Mouse (Mus musculus): ENCODE data around the gene Zfp131. TPM values are rescaled to one million over a fixed set of nuclear protein-coding genes. Genes with fewer than 3 reads are reported as not detected.

Zfp131 gene
- total and polyA plus RNA-seq, 3 experiments = 31.3 to 61.4 (median 49.3) TPM

DNA sequence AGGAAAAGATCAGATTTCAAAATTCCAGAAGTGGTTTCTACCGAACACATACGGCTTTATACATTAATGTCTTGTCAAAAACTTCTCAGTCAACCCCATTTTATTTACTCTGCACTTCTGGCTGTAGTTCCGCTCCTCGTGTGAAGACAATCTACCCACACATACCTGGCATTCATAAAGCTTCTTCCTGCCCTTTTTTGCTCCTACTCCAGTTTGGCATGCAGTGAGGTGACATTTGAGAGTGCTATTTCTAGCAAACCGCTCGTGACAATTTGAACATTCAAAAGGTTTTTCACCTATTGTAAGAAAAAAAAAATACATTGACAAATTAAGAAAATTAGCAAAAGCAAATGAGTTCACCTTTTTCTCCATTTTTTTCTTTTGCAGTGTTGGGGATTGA lies 22.1 kb downstream of the Zfp131 start:
- no peak for TF ChIP-seq CHD2 (IDR thresholded peaks at IDR 0.05; ENCODE audit: low read length)
- TF ChIP-seq EP300 (IDR thresholded peaks at IDR 0.05; ENCODE audit: low read length) = no peak
- no peak for TF ChIP-seq ELF1 (IDR thresholded peaks at IDR 0.05; ENCODE audit: low read depth, low read length)
- no peak for TF ChIP-seq TCF12 (IDR thresholded peaks at IDR 0.05; ENCODE audit: low read depth, low read length)
- TF ChIP-seq RAD21 (IDR thresholded peaks at IDR 0.05; ENCODE audit: low read depth, low read length) = no peak
- no peak for TF ChIP-seq USF2 (conservative IDR thresholded peaks at IDR 0.05; ENCODE audit: low read depth, low read length)
- TF ChIP-seq PAX5 (IDR thresholded peaks at IDR 0.05; ENCODE audit: low read length) = no peak
- no peak for TF ChIP-seq MAX (IDR thresholded peaks at IDR 0.05; ENCODE audit: low read length)
- TF ChIP-seq ZMIZ1 (IDR thresholded peaks at IDR 0.05; ENCODE audit: low read depth, low read length) = no peak
- TF ChIP-seq UBTF (IDR thresholded peaks at IDR 0.05; ENCODE audit: low read depth, low read length) = no peak
- TF ChIP-seq IRF4 (IDR thresholded peaks at IDR 0.05; ENCODE audit: low read depth, low read length) = no peak
- no peak for TF ChIP-seq KAT2A (IDR thresholded peaks at IDR 0.05; ENCODE audit: insufficient replicate concordance, low read length)
- no peak for TF ChIP-seq MXI1 (IDR thresholded peaks at IDR 0.05; ENCODE audit: low read depth, low read length)
- no peak for TF ChIP-seq CTCF (conservative IDR thresholded peaks at IDR 0.05 in 1 of 2, IDR thresholded peaks at IDR 0.05 in 1 of 2; ENCODE audit: low read depth in 2 of 2, low read length in 2 of 2)
- dilution Hi-C loops (cut with MboI; ENCODE audit: extremely low pct_ligation_motif_present, extremely low pct_unique_long_range_greater_than_20kb, low sequenced_read_pairs) (no loop called here), in situ Hi-C loops (cut with MboI; ENCODE audit: low pct_ligation_motif_present, low pct_unique_long_range_greater_than_20kb, low sequenced_read_pairs) (no loop called here)
- H3K4me2 ChIP-seq (ENCODE audit: insufficient read depth, low read depth, poor library complexity, severe bottlenecking) = no peak overlapping the region
- no peaks in the 10 kb centered on the region for H3K27me3 ChIP-seq (replicated peaks)
- DNase-seq (ENCODE audit: extremely low read depth) = no peak
- no peaks in the 10 kb centered on the region for H3K4me1 ChIP-seq (ENCODE audit: control insufficient read depth in 1 of 2, insufficient read depth in 2 of 2)
- H3K4me3 ChIP-seq (replicated peaks in 1 of 3; ENCODE audit: low read depth in 2 of 3, low read length in 2 of 3, poor library complexity in 1 of 3) = no peak overlapping the region
- no peaks in the 10 kb centered on the region for H3K9me3 ChIP-seq (replicated peaks; ENCODE audit: low read length)
- H3K36me3 ChIP-seq (replicated peaks in 1 of 2; ENCODE audit: control insufficient read depth in 1 of 2, insufficient read depth in 1 of 2, low read length in 1 of 2) = peaks cover 54 to 91% of the 10 kb centered on the region in 2 experiments
- H3K79me2 ChIP-seq (replicated peaks; ENCODE audit: control insufficient read depth, extremely low read depth, insufficient read depth, poor library complexity, severe bottlenecking) = peaks cover 11% of the 10 kb centered on the region
- no peak overlapping the region for H3K9ac ChIP-seq (ENCODE audit: insufficient read depth, low read depth)
- no peak overlapping the region for H3K27ac ChIP-seq (ENCODE audit: insufficient read depth, low read depth)

DNA sequence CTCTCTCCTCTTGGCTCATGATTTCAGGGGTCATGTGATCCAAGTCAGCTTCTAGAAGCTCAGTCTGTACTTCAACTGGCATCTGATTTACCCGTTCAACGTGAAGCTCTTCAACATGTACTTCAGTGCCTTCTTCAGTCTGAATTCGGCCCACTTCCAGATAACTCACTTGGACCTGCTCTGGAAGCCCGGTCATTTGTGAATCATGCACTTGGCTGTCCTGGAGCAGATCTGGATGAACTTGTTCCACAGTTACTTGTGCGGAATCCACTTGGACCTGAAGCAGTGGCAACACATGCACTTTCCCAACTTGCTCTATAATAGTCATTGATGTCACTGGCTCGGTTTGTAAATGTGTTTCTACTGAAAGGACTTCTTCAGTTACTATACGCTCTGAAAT lies 24.2 kb downstream of the Zfp131 start:
- no peaks in the 10 kb centered on the region for H3K27me3 ChIP-seq (replicated peaks)
- dilution Hi-C loops (cut with MboI; ENCODE audit: extremely low pct_ligation_motif_present, extremely low pct_unique_long_range_greater_than_20kb, low sequenced_read_pairs) = no loop called here
- H3K36me3 ChIP-seq (replicated peaks in 1 of 2; ENCODE audit: control insufficient read depth in 1 of 2, insufficient read depth in 1 of 2, low read length in 1 of 2) = peaks cover 42 to 90% of the 10 kb centered on the region in 2 experiments
- no peaks in the 10 kb centered on the region for H3K9me3 ChIP-seq (replicated peaks; ENCODE audit: low read length)
- H3K4me1 ChIP-seq (ENCODE audit: control insufficient read depth in 1 of 2, insufficient read depth in 2 of 2) = no peaks in the 10 kb centered on the region
- TF ChIP-seq NRF1 (IDR thresholded peaks at IDR 0.05; ENCODE audit: low read depth, low read length) = no peak
- no peak for TF ChIP-seq ZKSCAN1 (IDR thresholded peaks at IDR 0.05; ENCODE audit: borderline replicate concordance, low read depth, low read length)
- TF ChIP-seq USF1 (IDR thresholded peaks at IDR 0.05; ENCODE audit: low read depth, low read length) = no peak
- TF ChIP-seq RCOR1 (conservative IDR thresholded peaks at IDR 0.05; ENCODE audit: low read depth, low read length) = no peak
- no peak for TF ChIP-seq E2F4 (IDR thresholded peaks at IDR 0.05; ENCODE audit: insufficient replicate concordance, low read depth, low read length)
- TF ChIP-seq GABPA (IDR thresholded peaks at IDR 0.05; ENCODE audit: insufficient replicate concordance, low read depth, low read length) = no peak
- TF ChIP-seq MXI1 (IDR thresholded peaks at IDR 0.05; ENCODE audit: low read depth, low read length) = no peak
- TF ChIP-seq ZMIZ1 (IDR thresholded peaks at IDR 0.05; ENCODE audit: low read depth, low read length) = no peak
- no peak for TF ChIP-seq PAX5 (IDR thresholded peaks at IDR 0.05; ENCODE audit: low read length)
- no peak for TF ChIP-seq MAFK (IDR thresholded peaks at IDR 0.05; ENCODE audit: insufficient replicate concordance, low read length)
- no peak for TF ChIP-seq USF2 (conservative IDR thresholded peaks at IDR 0.05; ENCODE audit: low read depth, low read length)
- no peak for TF ChIP-seq ZC3H11A (IDR thresholded peaks at IDR 0.05; ENCODE audit: low read depth, low read length)
- no peak for TF ChIP-seq RAD21 (IDR thresholded peaks at IDR 0.05; ENCODE audit: low read depth, low read length)
- no peak for TF ChIP-seq ETS1 (conservative IDR thresholded peaks at IDR 0.05; ENCODE audit: low read depth, low read length)
- no peak for TF ChIP-seq MEF2A (IDR thresholded peaks at IDR 0.05; ENCODE audit: borderline replicate concordance, low read depth, low read length)
- TF ChIP-seq IRF4 (IDR thresholded peaks at IDR 0.05; ENCODE audit: low read depth, low read length) = no peak
- TF ChIP-seq SMC3 (IDR thresholded peaks at IDR 0.05; ENCODE audit: low read depth, low read length) = no peak
- no peak for TF ChIP-seq ZNF384 (IDR thresholded peaks at IDR 0.05; ENCODE audit: low read depth, low read length)
- no peak for TF ChIP-seq HCFC1 (IDR thresholded peaks at IDR 0.05; ENCODE audit: low read depth, low read length)
- no peak for TF ChIP-seq SIN3A (IDR thresholded peaks at IDR 0.05; ENCODE audit: low read length)
- no peak for DNase-seq (ENCODE audit: extremely low read depth)
- no peak overlapping the region for H3K27ac ChIP-seq (ENCODE audit: insufficient read depth, low read depth)
- no peak overlapping the region for H3K4me2 ChIP-seq (ENCODE audit: insufficient read depth, low read depth, poor library complexity, severe bottlenecking)
- in situ Hi-C loops (cut with MboI; ENCODE audit: low pct_ligation_motif_present, low pct_unique_long_range_greater_than_20kb, low sequenced_read_pairs) = no loop called here
- no peak overlapping the region for H3K9ac ChIP-seq (ENCODE audit: insufficient read depth, low read depth)
- no peak overlapping the region for H3K4me3 ChIP-seq (replicated peaks in 1 of 3; ENCODE audit: low read depth in 2 of 3, low read length in 2 of 3, poor library complexity in 1 of 3)
- H3K79me2 ChIP-seq (replicated peaks; ENCODE audit: control insufficient read depth, extremely low read depth, insufficient read depth, poor library complexity, severe bottlenecking) = peaks cover 4% of the 10 kb centered on the region; the same call in 1 of the 2 replicates
